Mouse (Mus musculus): ENCODE results near the gene Unc5cl.
"Not testable (repeated sequence)": the region's sequence is repeated elsewhere in the genome, so short reads cannot be mapped to it uniquely, and the experiment has no call there.

Unc5cl gene

DNA sequence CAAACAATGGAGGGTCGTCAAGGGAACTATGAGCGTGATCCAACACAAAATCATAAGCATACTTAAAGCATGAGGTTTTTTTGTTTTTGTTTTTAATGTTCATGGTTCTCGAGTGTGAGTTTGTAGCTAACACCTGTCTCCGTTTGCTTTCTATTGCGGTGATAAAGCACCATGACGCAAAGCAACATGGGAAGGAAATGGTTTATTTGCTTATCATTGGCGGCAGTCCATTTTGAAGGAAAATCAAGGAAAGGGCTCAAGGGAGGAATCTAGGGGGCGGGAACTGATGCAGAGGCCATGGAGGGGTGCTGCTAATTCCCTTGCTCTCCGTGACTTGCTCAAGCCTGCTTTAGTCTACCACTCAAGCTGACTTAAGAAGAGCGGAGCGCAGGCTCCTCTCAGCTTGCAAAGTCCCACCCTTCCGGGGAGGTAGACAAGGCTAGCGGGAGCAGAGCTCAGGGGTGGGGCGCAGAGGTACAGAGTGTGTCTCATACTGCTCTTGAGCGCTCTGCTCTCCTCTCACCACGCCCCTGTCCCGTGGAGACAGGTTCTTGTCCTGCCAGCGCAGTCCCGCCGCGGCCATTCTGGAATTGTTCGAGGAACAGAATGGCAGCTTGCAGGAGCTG, 12.2 kb downstream of the Unc5cl start:
- no peak for DNase-seq (ENCODE audit: low read depth in 1 of 2, low spot score in 2 of 2)

DNA sequence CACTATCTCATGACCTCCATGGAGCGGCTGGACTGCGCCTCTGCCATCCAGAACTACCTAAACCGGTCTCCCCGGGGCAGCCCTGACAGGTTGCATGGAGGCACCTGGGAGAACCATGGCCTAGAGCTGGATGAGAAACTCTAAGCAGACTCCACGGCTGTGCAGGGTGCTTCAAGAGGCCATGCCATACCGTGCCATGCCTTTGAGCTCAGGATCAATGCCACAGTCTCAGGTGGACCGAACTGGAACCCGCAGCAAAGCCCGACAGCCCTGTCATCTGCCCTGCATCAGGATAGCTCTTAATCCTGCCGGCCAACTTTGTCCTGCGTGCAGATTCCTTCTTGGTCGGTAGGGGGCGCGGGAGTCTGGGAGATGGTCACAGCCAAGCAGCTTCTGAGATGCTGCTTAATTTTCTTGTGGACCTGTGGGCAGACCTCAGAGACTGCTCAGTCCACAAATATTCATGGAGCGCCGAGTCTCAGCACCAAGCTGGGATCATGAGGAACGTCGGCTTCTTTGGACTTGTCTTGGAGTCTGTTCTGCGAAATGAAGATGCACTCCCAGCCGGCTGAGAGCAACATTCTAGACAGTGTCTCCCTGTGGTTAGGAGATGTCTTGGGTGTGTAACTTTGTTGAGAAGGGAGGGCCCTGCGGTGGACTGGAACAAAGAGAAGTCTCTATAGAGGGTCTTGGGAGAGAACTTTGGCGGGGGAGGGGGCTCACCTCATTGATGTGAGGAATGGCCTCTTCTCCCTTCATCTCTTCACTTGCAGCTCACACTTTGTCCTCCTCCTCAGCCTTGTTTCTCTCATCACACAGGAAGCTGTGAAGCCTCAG, 12.9 kb downstream of the Unc5cl start:
- DNase-seq (ENCODE audit: low read depth in 1 of 2, low spot score in 2 of 2): peak; percentile 12 to 55

GRCm38 (mm10) chr17:48474282-48474681, 19.6 kb downstream of the Unc5cl start:
- DNase-seq (ENCODE audit: low read depth in 1 of 2, low spot score in 2 of 2): not testable (repeated sequence)

DNA sequence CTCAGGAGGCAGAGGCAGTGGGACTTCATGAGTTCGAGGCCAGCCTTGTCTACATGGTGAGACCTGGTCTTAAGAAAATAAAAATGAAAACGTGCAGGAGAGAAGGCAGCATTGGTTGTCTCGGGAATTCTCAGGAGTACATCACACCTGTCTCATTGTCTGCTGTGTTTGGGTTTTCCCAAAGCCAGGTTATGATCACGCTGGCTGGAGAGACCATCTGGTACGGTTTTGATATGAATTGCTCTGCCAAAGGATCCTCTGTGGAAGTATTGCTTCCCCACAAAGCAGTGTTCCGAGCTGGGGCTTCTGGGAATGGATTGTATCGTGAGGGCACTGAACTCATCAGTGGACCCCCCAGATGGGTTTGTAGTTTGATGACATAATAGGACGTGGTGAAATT, 20.7 kb downstream of the Unc5cl start:
- DNase-seq (ENCODE audit: low read depth in 1 of 2, low spot score in 2 of 2): no peak

- DNase-seq (ENCODE audit: low read depth in 1 of 2, low spot score in 2 of 2): no peak
Observed at GRCm38 (mm10) chr17:48479952-48480351, 25.3 kb downstream of the Unc5cl start.

- DNase-seq (ENCODE audit: low read depth in 1 of 2, low spot score in 2 of 2): no peak
Observed at GRCm38 (mm10) chr17:48483764-48484163, 29.1 kb downstream of the Unc5cl start.

- no peak for DNase-seq (ENCODE audit: low read depth in 1 of 2, low spot score in 2 of 2)
Observed at GRCm38 (mm10) chr17:48484191-48484590, 29.5 kb downstream of the Unc5cl start.

GRCm38 (mm10) chr17:48489466-48489865, 34.8 kb downstream of the Unc5cl start:
- no peak for DNase-seq (ENCODE audit: low read depth in 1 of 2, low spot score in 2 of 2)

DNA sequence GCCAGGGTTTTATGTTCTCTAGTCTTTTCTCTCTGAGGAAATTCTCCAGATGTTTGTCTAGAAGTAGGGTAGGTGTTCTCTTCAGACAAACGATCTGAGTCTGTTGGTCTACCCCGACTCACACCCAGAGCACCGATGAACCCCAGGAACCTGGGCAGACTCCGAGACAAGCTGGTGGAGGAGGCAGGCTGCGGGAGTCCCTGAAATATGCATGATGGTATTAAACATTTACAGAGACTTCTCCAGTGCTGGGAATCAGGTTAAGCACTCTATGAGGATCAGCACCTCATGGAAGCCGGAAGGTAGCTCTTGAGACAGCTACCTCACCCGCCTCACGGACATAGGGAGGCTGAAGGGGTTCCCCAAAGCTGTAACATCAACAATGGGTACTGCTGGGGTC, 37.9 kb downstream of the Unc5cl start:
- no peak for DNase-seq (ENCODE audit: low read depth in 1 of 2, low spot score in 2 of 2)

GRCm38 (mm10) chr17:48493582-48493981, 38.9 kb downstream of the Unc5cl start:
- DNase-seq (ENCODE audit: low read depth in 1 of 2, low spot score in 2 of 2): no peak

DNA sequence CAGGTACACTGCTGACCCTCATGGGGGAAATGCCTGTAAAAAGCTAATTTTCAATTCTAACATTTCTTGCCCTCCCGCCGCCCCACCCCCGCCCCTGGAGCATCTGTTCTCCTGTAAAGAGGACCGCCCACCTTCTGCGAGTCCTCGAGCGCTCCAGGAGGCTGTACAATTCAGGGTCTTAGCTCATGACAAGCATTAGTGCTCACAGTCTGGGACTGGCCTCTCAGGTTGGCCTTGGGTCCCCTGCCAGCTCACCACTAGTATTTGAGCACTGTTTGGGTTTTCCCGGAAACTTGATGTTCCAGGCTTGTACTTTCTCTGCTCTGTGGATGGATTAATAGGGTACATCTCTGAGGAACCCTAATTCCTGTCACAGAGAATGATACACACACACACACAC, 39.3 kb downstream of the Unc5cl start:
- no peak for DNase-seq (ENCODE audit: low read depth in 1 of 2, low spot score in 2 of 2)

DNA sequence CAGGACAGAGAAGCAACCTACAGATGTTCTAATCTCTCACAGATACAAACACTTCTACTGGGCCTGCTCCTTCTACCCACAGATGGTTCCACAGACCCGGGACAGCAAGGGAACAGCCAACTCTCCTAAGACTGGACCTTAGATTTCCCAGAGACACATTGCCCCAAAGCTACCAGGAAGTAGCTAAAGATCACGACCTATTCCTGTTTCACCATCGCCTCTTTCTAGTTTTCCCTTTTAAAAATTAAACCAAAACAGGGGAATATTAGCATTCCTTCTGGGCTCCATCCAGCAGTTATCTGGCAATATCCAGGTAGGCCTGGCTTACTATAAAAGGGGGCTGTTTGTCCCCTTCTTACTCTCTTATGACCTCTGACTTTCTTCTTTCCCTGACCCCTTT, 43.3 kb downstream of the Unc5cl start:
- DNase-seq (ENCODE audit: low read depth in 1 of 2, low spot score in 2 of 2): no peak

DNA sequence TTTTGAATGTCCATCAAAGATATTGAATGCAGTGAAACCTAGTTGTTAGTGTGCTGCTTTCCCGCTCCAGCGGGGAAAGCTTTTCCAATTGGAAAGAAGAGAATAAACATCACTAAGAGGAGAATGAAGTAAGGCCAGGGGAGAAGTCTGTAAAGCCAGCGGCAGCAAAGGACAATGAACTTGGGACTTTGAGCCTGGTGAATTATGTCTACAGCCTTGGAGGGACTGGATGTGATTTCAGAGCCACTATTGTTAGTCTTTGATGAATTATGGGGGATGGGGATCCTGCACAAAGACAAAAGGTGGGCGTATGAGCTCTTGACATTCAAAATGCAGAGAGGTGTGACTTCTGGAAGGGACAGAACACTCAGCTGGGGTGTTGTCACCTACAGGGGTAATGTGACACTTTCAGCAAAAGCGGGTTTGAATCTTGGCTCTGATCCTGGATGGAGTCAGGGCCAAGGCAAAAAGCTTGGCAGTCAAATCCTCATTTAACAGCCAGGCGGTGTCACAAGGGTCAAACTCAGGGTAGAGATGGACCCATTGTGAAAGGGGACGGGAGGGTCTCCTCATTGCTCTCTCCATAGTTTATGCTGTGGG, 46.2 kb downstream of the Unc5cl start:
- DNase-seq (ENCODE audit: low read depth in 1 of 2, low spot score in 2 of 2): no peak

DNA sequence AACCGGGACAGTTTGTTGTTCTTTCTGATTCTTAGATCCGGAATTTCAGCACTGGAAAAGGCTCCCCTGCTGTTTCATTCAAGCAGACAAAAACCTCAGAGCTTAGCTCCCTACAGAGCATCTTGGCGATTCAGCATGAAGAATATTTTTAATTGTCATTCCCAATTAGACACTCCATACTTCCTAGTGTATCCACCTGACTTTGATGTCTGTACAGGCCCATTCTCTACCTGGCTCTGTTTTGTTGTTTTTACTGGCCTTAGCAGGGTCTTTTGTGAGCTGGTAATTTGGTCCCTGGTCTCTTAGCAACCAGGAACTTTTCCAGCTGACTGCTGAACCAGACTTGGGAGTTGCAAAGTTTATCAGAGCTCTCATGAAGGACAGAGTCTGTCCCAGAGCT, 50.3 kb downstream of the Unc5cl start:
- DNase-seq (ENCODE audit: low read depth in 1 of 2, low spot score in 2 of 2): no peak

DNA sequence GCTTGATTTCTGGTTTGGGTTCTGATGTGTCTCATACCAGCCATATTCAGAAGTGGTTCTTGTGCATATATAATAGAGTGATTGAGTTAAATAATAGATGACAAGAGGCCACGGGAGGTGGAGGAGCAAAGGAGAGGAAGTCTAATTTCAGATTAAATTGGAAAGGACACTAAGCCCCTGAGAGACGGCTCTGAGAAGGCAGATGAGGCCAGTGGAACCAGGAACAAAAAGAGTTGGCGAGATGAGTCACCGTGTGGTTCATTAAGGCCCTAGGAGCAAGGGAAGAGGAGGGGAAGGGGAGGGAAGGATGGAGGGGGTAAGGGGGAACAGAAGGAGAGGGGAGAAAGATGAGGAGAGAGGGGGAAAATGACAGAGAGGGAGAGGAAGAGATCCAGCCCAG, 52.3 kb downstream of the Unc5cl start:
- no peak for DNase-seq (ENCODE audit: low read depth in 1 of 2, low spot score in 2 of 2)

DNA sequence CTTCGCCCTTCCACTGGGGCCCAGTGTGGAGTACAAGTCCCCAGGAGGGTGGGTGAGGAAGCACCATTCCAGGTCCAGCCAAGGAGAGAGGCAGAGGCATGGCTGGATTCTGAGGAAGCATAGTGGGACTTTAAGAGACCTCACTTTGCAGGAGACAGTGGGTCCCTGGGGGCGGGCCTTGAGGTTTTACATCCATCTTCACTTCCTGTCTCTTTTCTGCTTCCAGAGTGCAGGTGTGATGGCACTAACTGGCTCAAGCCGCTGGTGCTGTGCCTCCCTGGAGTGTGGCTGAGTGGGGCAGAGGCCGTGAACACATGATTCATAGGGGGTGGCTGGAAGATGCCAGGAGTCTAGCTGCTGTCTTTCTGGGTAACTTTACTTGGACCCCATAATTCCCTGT, 54.9 kb downstream of the Unc5cl start:
- DNase-seq (ENCODE audit: low read depth in 1 of 2, low spot score in 2 of 2): no peak

- DNase-seq (ENCODE audit: low read depth in 1 of 2, low spot score in 2 of 2): no peak
Observed at GRCm38 (mm10) chr17:48512614-48513281, 58.0 kb downstream of the Unc5cl start.

- no peak for DNase-seq (ENCODE audit: low read depth in 1 of 2, low spot score in 2 of 2)
Observed at GRCm38 (mm10) chr17:48514613-48515012, 59.9 kb downstream of the Unc5cl start.

- no peak for DNase-seq (ENCODE audit: low read depth in 1 of 2, low spot score in 2 of 2)
Observed at GRCm38 (mm10) chr17:48519046-48519445, 64.3 kb downstream of the Unc5cl start.

DNA sequence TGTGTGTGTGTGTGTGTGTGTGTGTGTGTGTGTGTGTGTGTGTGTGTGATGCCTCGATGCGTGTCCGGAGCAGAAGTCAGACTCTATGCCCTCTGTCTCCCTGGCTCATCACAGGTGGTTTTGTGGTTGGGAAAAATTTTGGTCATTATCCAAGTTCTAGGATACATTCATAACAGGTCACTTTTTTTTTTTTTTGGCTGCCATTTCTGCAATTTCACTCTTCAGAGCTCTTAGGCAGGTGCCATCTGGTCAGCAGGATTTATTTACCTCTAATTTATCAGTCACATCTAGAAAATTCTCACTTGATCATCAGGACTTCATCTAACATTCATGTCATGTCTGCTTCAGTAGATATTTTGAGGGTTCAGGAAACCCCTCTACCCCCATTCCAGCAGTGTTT, 65.7 kb downstream of the Unc5cl start:
- no peak for DNase-seq (ENCODE audit: low read depth in 1 of 2, low spot score in 2 of 2)

DNA sequence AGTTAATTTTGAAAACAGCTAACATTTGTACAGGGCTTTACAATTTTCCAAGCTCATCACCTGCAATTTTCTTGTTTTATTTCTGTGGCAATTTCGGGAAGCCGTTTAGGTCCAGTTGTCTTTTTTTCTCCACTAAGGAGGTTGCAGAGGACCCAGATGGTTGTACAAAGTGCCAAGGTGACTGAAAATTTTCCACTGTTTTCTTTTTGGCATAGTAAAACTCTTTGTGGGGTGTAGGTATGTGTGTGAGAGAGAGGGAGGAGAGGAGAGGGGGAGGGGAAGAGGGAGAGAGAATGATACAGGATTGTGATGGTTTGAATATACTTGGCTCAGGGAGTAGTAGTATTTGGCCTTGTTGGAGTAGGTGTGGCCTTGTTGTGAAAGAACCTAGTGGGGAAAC, 68.4 kb downstream of the Unc5cl start:
- DNase-seq (ENCODE audit: low read depth in 1 of 2, low spot score in 2 of 2): no peak
